Mouse (Mus musculus) erythroblast, embryonic 14.5 days (primary cell): Measurements from ENCODE around the gene Ccdc144b.

Experiments used
- GATA1 ChIP-seq: IDR thresholded peaks from 2 replicates; pipeline ENCODE4 v1.6.1; 2012; ENCODE audit warnings: low read length, inconsistent platforms, mixed read lengths
- TAL1 ChIP-seq: IDR thresholded peaks from 3 replicates; pipeline ENCODE4 v1.6.1; 2012; ENCODE audit warnings: low read length, inconsistent platforms, mixed read lengths

DNA sequence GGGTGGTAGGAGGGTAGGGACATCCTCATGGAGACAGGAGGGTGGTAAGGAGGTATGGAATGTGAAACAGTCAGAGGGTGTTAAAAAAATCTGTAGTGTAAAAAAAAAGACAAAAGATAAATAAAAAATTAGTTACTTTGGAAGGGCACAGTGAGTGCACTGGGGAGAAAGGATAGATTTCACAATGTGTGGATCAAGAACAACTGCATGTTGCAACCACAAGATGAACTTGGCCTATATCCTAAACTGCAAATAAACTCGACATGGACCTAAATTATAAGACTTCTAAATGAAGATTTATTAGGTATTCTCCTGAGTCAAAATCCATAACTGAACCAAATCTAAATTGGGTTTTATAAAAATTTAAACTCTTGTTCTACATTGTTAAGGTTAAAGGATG lies 4.2 kb downstream of the Ccdc144b start:
- TF ChIP-seq GATA1 (no peak), TAL1 (no peak)
